Mouse (Mus musculus): Measurements from ENCODE around the gene Cdh13.

Cdh13 gene

DNA sequence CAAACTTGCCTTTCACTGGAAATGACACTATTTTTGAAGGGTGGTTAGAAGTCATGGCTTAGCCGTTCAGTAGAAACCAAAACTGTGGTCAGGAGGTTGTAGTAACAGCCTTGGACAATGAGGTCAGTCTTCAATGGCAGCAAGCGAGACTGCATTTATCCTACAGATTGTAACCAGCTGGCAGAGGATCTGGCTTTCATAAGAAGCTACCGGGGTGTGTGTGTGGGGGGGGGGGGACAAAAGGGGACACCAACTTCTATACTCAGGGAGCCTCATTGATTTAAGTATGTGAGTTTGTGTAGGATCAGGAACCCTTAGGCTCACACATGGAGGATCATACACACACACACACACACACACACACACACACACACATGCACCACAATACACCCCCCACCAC, 25.6 kb downstream of the Cdh13 start:
- no peak for DNase-seq

DNA sequence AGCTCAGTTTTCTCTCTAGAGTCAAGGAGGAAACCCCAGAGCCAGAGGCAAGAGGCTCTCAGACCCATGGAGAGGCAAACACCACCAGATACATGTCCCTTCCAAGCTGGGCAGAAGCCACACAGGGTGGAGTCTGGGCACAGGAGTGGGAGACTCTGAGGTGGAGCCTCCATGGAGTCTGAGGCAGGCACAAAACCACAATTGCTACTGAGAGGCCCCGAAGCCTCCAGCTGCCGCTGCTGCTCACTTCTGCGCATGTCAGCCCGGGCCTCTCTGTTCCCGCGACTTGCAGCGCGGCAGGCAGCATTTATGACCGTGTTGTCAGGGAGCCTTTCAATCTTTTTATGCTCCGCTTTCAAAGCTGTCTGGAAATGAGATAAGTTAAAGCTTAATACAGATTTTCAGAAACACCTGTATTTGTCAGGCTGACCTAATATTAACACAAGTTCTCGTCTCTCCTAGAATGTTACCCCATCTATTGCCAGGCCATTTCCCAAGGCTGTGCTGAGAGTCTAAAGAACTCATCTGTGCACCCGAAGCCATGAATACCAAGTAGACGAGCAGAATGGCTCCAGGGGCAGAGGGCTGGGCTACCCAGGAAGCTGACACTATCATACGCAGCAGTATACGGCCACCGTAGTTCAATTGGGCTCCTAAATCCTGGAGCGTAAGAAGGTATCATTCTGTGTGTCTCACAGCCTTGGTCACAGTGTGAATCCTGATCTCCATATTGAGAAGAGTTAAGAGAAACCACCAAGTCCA, 30.1 kb downstream of the Cdh13 start:
- DNase-seq = no peak

DNA sequence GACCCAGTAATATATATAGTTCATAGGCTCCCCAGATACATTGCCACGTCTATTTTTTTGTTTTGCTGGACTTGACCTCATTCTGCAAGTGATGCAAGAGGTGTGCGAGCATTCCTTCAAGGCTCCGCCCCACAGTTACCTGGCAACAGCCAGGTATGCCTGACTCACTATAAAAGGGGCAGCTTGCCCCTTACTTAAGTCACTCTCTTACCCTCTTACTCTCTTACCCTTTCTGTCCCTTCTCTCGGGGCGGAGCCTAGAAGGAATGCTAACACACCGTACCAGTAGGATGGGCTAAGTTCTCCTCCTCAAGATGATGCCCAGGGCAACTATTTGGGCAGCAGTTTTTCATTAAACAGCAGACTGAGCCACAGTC, 30.6 kb downstream of the Cdh13 start:
- DNase-seq = no peak

DNA sequence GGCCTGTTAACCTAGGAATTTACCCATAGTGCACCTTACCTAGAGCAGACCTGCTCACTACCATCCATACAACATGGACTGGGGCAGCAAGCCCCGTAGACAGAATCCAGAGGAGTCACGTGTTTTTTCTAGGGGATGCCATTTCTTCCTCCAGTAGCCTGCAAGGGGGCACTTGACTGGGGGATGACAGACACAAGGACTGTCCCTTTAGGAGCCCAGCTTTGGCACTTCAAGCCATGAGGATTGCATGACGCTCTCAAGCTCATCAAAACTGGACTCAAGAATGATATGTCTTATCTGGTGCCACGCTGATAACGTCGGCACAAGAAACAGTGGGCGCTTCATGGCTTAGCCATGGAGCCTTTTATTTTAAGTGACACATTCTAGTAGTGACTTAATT, 31.4 kb downstream of the Cdh13 start:
- DNase-seq = no peak

DNA sequence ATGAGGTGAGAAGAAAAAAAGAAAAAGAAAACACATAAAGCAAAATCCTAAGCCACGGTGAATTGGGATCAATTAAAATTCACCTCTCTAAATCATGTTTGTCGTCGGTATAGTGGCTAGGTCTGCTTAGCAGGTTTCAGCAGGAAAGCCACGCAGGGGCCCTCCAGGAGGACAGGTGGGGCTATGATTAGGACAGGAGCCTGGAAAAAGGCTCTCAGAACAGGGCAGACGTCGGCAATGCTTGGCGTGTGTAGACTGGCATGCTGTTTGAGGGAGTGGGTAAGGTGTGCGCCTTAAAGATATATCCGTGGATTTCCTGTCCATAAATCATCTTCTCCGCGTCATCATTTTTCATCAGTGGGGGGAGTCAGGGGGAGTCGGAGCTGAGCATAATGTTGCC, 32.9 kb downstream of the Cdh13 start:
- no peak for DNase-seq

DNA sequence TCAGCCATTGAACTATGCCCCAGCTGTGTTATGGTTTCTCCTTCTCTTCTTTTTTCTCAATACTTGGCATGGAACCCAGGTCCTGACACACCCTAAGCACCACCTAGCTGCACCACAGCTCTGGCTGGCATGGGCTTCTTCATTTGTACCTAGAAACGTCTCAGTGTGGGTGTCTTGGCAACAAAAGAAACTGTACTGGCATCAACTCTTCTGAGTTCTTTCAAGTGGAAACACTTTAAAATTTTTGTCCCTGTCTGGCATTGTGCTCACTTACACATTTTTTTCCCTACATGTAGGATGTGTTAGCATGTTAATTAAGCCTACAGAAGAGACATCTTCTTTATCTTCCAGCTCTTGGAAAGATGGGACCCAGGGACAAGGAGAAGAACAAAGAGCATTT, 37.0 kb downstream of the Cdh13 start:
- DNase-seq = no peak

DNA sequence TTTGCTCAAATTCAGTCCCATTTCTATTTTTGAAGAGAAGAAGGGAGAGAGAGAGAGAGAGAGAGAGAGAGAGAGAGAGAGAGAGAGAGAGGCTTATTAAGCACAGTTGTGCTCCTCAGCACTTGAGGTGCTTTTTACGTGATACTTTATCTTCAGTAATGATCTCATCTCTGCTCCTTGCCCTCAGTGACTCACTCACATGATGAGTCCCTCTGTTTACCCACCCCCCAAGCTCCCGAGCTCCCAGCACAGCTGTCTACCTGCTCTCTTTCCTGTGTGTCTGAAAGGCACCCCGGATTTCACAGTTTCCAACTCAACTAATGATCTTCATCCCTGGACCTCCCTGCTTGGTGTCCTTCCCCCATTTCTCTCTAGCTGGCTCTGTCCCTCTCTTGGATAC, 39.9 kb downstream of the Cdh13 start:
- DNase-seq = no peak

DNA sequence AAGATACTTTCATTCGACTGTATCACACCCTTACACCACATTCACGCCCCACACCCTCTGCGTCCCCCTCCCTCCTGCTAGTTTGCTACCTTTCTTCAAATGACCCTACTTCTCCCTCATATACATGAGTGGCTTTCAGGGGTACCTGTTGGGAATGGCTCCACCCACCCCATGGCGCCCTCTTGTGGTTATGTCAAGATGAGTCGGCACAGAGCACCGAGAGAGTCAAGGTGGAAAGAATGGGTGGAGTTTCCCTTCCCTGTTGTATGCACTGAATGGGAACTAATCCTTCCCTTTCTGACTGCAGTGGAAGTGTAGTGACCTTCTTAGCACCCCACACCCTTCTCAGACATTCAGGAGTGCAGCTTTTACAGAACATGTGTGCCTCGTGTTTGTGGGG, 51.4 kb downstream of the Cdh13 start:
- no peak for DNase-seq

DNA sequence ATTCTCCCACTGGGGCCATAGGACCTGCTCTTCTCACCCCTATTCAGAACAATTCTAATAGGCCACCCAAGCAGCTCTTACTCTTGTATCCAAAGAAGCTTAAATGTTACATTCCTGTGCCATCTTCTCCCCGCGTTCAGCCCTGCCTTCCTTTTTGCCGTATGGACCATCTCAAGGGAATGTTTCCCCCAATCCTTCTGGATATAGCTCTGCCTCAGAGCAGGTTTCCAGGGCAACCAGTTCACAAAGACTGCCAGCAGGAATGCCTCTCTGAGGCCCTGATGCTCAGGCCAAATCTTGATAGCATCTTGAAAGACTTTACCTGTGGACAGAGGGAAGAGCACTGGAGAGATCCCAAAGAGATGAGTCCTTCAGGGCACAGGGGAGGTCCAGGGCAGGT, 56.2 kb downstream of the Cdh13 start:
- DNase-seq = peak; percentile 26

DNA sequence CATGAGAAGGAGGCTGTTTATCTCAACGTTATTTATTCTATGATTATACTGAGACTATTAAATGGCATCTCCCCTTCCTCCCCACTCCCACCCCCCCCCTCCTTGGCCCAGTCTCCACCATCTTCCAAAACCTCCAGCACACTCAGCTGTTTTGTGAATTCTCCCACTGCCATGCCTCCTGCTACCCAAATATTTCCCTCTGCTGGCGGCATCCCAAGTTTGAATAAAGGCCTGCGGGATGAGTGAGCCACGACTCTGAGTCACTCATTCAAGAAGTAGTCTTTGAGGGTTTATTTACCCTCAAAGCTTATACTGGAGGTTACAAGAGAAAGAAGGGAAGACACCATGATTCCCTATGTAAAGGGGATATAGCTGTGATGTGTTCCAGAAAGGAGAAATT, 59.7 kb downstream of the Cdh13 start:
- peak; percentile 32 for DNase-seq

DNA sequence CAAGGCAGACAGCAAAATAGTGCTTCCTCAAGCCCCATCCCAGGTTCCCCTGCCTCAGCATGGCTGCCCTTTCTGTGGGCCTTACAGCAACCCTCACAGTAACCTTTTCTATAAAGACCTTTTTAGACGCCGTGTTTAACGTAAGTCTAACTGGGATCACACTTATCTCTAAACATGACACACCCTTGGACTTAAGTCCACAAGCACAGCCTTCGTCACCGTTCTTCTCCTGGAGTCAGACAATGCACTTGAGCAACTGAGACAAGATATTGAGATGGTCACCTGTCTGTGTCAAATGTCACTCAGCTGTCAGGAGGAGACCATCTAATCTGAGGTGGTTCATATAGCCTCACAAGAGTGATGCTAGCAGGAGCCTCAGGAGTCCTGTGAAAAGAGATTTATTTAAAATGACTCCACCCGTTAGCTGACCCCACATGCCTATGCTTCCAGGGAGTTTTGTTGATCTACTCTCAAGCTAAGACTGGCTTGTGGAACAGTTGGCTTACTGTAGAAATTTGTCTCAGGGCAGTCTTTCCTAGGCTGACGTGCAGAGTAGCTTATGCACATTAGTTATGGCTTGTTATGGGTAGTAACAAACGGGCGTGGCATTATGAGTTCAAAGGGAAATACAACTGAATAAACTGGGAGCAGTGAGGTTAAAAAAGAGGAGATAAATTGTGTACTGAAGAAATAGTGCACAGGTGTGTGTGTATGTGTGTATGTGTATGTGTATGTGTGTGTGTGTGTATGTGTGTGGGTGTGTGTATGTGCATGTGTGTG, 65.4 kb downstream of the Cdh13 start:
- no peak for DNase-seq

DNA sequence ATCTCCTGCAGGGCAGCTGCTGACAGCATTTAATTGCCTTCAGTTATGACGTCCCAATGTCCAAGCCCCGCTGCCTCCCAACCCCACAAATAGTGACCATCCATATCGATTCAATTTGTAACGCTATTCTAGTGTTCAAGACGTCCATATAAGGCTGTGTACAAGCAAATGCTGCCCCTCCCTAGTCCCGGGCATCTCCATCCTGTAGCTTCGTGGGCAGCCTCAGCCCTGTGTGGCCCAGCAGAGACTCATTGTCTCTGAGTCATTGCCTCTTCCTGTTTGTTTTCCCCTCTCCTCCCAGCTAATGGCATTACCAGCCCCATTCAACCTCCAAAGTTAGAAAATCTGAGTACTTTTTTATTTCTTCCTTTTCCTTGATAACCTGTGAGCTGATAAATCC, 66.6 kb downstream of the Cdh13 start:
- DNase-seq = no peak

DNA sequence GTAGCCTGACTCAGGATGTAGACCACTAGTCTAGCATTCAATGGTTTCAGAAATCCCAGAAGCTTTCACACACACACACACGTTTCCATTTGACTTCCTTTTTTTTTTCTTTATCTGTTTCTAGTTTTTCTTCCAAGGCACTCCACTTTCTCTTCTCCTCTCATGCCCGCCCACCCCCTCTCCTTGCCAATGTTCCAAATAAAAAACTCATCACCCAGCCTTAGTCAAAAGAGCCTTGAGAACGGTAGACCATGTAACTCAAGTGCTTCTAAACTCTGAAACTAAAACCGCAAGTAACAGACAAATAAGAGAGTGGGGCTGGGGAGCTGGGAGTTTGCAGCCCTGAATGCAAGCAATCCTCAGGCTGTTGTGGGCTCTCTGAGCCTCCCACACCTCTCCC, 69.5 kb downstream of the Cdh13 start:
- no peak for DNase-seq

DNA sequence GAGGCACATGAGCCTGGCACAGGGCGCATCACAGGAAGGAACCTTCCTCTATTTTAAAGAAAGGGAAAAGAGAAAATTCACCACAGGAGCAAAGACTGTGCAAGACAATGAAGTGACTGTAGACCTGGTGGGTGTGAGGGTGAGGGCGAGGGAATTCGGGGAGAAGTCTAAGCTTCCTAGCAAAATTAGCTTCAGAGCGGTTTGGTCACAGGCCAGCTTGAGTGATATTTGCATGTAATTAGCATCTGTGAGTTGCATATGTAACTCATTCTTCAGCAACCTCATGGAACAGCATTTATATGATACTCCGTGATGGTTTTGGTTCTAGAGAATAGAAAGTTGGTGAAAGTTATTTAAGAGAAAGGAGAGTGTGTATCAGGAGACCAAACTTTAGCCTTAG, 73.5 kb downstream of the Cdh13 start:
- DNase-seq = no peak

DNA sequence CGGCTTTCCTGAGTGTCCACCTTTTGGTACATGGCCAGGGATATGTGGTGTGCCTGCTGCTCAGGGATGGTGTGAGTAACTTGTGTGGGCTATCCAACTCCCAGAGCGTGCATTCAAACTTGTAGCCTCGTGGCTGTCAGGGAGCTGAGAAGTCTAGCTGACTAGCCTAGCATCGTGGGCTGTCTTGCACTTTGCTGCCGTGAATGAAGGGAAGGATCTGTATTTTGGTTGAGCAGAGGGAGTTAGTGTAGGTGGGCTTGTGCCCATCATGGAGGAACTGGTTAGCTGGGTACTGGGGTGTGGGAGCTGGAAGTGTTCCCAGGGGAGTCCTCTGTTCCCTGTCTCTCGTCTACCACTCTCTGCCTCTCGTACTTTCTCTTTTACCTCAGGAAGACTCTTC, 74.1 kb downstream of the Cdh13 start:
- DNase-seq = no peak

DNA sequence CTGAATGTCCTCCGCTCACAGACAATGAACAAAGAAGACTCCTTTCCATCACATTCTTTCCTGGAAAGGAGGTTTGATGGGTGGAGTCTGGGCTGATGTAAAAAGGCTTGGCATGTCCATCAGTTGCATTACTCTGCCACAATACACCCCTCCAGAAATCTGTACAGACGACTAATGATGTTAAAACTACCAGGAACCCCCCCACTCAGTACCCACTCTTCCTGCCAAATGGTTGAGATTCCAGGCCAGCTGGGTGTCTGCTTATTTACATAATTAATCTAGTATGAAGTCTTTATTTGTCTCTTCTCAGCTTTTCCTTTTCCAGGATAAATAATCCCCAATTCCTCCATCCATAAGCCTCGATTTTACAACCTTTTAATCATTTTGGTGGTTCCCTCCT, 80.2 kb downstream of the Cdh13 start:
- DNase-seq = no peak

DNA sequence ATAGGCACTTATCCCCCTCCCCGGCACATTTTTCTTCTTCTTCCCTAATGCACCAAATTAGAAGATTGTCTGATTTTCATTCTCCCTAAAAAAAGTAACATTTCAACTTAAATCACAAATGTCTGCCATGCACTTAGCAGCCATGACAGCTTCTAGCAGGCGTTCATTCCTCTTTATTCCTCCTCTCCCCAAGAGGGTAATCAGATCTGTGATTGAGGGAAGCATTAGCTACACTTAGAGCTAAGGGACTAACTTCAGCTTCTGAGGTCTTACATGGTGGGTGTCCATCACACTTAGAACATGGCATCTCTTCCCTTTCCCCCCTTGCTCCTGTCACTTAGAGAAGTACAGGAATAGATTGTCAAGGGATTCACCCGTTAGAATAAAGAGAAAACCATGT, 89.6 kb downstream of the Cdh13 start:
- no peak for DNase-seq

DNA sequence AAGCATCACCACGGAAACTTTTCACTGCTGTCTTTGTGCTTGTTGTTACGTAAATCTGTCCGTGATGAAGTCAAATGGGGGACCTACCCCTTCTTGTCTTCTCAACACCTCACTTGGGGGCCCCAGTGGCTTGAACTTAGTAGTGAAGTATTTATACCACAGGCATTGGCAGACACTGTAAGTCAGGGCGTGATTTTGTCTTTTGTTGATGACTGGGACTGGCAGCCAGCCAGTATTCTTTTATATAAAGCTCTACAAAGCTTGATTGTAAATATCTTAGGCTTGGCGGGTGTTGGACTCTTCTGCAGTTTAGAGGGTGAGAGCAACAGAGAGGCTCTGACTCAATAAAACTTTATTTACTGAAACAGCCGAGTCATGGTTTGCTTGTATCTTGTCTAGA, 91.2 kb downstream of the Cdh13 start:
- DNase-seq = no peak

DNA sequence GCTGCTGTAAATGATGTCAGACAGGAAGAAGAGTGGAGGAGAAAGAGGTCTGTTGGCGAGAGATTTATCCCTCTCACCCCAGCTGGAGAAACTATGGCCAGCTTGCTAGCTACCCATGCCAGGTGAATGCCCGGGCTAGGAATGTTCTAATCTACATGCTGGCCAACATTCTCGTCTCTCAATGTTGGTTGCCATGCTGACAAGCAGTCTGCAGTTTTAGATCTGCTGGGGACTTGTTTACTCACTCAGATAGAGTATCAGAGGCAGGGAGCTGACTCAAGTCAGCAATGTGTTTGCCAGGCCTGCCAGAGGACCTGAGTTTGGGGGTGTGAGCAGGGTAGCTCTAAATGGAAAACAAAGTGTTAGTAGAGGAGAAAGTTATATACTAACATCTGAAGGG, 93.3 kb downstream of the Cdh13 start:
- no peak for DNase-seq

DNA sequence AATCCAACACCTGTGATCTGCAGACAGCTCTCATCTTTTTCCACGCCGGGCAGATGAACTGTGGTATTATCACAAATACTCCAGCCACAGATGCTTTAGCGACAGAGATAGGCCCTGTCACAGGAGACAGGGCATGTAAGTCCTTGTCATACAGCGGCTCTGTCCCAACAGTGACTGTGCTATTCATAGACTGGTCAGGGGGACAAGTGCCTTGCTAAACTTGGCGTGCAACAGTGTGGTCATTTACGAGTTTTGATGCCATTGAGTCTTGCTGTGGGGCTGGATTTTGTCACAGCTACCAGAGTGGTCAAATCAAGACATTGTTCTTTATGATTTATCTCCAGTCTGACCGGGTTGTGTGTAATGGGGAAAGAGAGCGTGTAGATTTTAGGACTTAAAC, 95.5 kb downstream of the Cdh13 start:
- no peak for DNase-seq

DNA sequence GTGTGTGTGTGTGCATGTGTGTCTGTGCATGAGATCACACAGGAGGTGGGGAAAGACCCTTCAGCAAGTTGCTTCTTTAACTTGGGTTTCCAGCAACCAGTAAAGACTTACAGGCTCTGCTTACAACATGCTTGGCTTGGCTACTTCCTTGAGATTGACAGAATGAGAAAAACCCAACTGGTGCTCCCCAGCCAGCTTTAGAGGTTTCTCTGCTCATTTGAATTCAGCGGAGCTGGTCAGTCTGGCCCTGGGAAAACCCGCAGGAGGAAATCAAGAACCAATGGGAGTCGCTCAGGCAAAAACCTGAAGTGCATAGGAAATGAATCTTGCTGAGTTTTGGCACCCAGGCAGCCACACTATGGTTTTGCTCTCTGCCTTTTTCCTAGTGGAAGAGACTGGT, 96.1 kb downstream of the Cdh13 start:
- DNase-seq = no peak

DNA sequence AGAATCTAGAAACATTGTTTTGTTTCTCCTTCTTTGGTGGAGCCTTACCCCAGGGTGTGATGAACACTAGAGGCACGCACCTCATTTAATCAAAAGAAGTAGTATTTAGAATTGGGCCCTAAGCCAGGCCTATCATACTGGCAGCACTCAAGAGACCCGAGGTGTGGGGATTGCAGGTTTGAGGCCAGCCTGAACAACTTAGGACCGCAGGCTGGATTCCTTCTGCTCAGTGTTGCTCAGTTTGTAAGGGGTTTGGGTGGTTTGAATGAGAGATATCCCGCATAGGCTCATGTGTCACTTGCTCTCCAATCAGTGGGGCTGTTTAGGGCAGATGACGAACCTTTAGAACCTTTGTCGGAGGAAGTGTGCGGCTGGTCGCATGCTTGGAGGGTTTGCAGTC, 96.5 kb downstream of the Cdh13 start:
- DNase-seq = no peak

DNA sequence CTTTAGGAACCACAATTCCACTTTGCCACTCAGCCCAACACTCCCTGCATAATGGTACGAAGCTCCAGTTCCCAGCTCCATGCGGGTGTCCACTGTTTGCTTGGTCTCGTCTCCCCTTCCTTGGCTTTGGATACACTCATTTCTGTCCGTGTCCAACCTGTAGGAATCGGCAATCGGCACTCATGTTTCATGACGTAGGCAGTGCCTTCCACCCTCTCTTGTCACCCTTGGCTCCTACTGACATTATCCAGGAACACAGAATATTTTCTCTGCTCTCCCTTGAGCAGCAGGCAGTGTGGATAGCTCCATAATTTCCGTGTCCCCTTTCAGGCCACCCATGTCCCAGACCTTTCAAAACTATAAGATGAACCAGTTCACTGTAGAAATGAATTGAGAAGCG, 97.2 kb downstream of the Cdh13 start:
- DNase-seq = no peak

DNA sequence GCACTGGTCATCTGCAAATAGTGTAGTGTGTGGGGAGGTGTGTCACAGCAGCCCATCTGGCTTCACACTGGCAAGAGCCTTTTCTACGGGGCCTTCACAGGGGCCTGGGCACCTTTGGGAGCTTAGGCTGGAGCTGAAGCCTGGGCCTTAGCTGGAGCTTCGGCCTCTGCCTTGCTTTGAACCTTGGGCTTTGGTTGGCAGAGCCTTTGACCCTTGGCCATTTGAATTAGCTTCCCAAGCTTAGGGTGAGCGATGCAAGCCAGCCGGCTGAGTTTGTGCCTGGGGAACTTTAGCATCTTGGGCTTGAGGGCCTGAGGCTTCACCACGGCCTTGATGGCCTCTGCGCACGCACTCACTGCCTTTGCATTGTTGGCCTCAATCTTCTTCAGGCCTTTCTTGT, 98.1 kb downstream of the Cdh13 start:
- DNase-seq = no peak

DNA sequence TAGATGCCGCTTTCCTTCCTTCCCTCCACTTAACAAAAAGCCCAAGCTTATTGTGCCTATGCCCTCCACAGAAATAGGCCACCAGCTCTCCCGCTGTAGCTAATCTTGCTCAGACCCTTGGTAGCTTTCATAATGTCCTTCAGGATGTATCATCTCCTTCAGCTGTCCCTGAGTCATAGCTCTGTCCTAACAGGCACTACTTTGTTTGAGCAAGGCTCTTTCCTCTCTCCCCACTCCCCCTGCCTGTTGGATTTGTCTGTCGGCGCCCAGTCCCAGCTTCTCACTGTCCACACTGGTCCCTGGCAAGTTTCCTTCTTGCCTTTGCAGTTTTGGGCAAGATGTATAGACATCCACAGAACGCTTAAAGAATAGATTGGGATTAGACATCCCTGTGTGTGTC, 100.8 kb downstream of the Cdh13 start:
- no peak for DNase-seq

Measured in right cerebral cortex, postnatal 14 days (tissue).